Mouse (Mus musculus) neural tube, embryonic 12.5 days (tissue): ENCODE measurements around the gene Naif1. TPM values are rescaled to one million over a fixed set of nuclear protein-coding genes. Genes with fewer than 3 reads are reported as not detected.

Experiments
- ATAC-seq: fragments of 200-750 bp; cut with Nextera tagmentation; 2 replicates; pipeline ENCODE4 v1.8.0; 2017; ENCODE audit warnings: low read depth, mild to moderate bottlenecking, moderate TSS enrichment, moderate library complexity; ENCODE audit not compliant: low FRiP score
- H3K27ac ChIP-seq: fragments of 300-500 bp; sonication (generic); 2 replicates; pipeline ENCODE4 v1.5.1; 2016
- H3K27me3 ChIP-seq: fragments of 300-500 bp; sonication (generic); replicated peaks from 2 replicates; pipeline ENCODE4 v1.6.1; 2016; ENCODE audit warnings: mild to moderate bottlenecking
- H3K36me3 ChIP-seq: fragments of 300-500 bp; sonication (generic); 2 replicates; pipeline ENCODE4 v1.6.1; 2016; ENCODE audit warnings: mild to moderate bottlenecking
- H3K4me1 ChIP-seq: fragments of 300-500 bp; sonication (generic); 2 replicates; pipeline ENCODE4 v1.6.1; 2016
- H3K4me2 ChIP-seq: fragments of 300-500 bp; sonication (generic); replicated peaks from 2 replicates; pipeline ENCODE4 v1.6.1; 2016; ENCODE audit warnings: mild to moderate bottlenecking
- H3K4me3 ChIP-seq: fragments of 300-500 bp; sonication (generic); 2 replicates; pipeline ENCODE4 v1.5.1; 2016
- H3K9ac ChIP-seq: fragments of 300-500 bp; sonication (generic); 2 replicates; pipeline ENCODE4 v1.6.1; 2016; ENCODE audit warnings: mild to moderate bottlenecking
- H3K9me3 ChIP-seq: fragments of 300-500 bp; sonication (generic); 2 replicates; pipeline ENCODE4 v1.6.1; 2016; ENCODE audit warnings: mild to moderate bottlenecking
- WGBS: fragments of 180-500 bp; shearing (Covaris S2); methylation state at CpG from one replicate; pipeline ENCODE4 v1.1.7; 2016; 5-methylcytosine and 5-hydroxymethylcytosine counted together
- polyA plus RNA-seq: library from polyadenylated mRNA; unstranded; fragments of >200 nt; fragmentation: Nextera tagmentation; extraction: Ambion mirVana; gene quantifications from 2 replicates; pipeline ENCODE4 v1.2.1, GENCODE M21; 2016

Gene Naif1
- polyA plus RNA-seq, 1 experiment from 2014 or later: 6.0 TPM

DNA sequence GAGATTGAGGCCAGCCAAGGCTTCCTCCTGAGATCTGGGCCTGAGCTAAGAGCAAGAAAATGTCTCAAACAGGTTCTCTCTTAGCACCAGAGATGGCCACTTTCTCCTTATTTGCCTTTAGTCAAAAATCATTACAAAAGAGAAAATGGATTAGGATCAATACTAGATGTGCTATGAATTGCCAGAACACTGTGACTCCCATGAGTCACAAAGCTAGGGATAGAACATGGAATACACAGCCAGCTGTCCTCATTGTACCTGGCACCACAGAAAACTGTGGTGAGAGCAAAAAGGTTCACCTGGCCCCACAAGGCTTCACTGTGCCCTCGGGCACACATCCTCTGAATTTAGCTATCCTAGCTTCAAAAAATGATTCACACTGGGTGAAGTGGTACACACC is 1.8 kb upstream of the Naif1 start:
- peaks cover 25% of the 10 kb centered on the region for H3K4me1 ChIP-seq
- H3K36me3 ChIP-seq: peaks cover 3% of the 10 kb centered on the region
- no peak overlapping the region for H3K27ac ChIP-seq
- H3K9ac ChIP-seq: no peak overlapping the region
- no peaks in the 10 kb centered on the region for H3K9me3 ChIP-seq
- no peak for ATAC-seq
- no peaks in the 10 kb centered on the region for H3K27me3 ChIP-seq
- H3K4me3 ChIP-seq: no peak overlapping the region
- 92% methylated on average over 1 of the region's 1 CpGs for WGBS
- no peak overlapping the region for H3K4me2 ChIP-seq

DNA sequence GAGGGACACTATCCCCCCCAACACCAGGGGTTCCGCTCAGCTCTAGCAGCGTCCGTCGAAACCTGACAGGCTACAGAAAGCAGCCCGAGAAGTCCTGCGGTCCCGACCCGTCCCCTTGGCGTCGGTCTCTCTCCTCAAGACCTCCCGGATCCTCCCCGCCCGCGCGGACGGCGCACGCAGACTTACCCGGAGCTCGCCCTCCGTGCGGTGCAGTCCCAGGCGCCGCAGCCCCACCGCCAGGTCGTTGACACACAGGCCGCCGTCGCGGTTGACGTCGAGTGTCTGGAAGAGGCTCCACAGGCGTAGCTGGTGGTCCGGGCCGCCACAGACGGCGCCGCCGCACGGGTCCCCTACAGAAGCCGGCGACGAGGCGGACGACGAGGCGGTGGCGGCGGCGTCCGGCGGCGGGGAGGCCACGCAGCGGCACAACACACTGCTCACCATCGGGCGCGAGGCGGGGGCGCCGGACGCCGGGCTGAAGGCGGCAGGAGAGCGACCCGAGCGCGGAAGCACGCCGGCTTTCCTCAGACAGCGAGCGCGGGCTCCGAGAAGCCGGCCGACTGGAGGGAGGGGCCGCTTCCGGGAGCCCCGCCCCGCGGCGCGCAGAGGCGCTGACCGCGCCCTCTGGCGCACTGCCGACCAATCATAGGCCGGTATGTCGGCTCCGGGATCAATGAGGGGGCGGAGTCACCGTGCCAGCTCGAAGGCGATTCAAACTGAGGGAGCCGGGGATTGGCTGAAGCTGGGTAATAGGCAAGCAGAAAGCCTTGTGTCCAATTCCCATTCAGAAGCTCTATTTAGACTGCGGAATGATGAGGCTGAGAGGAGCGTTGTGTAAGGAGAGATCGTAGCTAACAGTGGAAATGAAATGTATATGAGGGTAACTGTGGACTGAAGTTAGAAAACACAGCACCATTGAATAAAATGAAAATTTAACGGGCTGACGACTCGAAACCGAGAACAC is 906 bp downstream of the Naif1 start, which contains the start of gene Slc25a25:
Slc25a25 (minus strand) TSS at position 565 of the 964 bp plus-strand sequence.
- H3K36me3 ChIP-seq: peaks cover 8% of the 10 kb centered on the region
- WGBS: 1% methylated on average over 103 of the region's 103 CpGs

DNA sequence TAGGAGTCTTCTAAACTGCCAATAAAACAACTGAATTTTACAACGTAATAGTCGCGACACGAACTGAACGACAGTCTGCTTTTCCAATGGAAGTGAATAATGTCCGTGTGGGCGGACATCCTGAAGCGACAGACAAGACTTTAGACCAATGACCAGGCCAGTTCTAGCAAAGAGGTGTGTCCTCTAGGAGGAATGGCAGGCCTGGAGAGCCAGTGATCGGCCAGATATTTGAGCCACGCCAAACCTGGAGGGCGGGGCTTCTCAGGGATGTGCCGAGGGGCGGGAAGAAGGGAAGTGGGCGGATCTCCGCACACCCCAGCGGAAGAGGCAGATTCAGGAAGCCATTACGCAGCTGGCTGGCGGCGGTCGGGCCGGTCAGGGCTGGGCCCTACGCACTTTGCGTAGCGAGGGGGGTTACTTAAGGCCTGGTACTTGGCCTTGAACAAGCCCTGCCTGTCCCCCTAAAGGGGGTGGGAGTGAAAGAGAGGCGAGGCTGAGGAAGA is 1.7 kb downstream of the Naif1 start:
- H3K27me3 ChIP-seq: no peaks in the 10 kb centered on the region
- peaks cover 8% of the 10 kb centered on the region for H3K36me3 ChIP-seq
- H3K4me3 ChIP-seq: peak overlapping the region; percentile 75
- peak overlapping the region; percentile 79 for H3K27ac ChIP-seq
- under 1% methylated on average over 25 of the region's 25 CpGs for WGBS
- H3K9me3 ChIP-seq: no peaks in the 10 kb centered on the region
- H3K4me1 ChIP-seq: peaks cover 36% of the 10 kb centered on the region
- peak overlapping the region; percentile 79; the same call in 1 of the 2 replicates for H3K9ac ChIP-seq
- H3K4me2 ChIP-seq: peak overlapping the region; percentile 86
- peak; percentile 95 for ATAC-seq

More for the DNA sequence above, 906 bp downstream of the Naif1 start, which contains the start of gene Slc25a25:
- peak; percentile 96 for ATAC-seq
- Histone ChIP-seq H3K27me3 (no peaks in the 10 kb centered on the region), H3K9me3 (no peaks in the 10 kb centered on the region), H3K4me2 (peak within 1 kb of the TSS; percentile 86), H3K27ac (peak within 1 kb of the TSS; percentile 79), H3K4me1 (peaks cover 36% of the 10 kb centered on the region), H3K4me3 (peak within 1 kb of the TSS; percentile 75), H3K9ac (peak within 1 kb of the TSS; percentile 79)

DNA sequence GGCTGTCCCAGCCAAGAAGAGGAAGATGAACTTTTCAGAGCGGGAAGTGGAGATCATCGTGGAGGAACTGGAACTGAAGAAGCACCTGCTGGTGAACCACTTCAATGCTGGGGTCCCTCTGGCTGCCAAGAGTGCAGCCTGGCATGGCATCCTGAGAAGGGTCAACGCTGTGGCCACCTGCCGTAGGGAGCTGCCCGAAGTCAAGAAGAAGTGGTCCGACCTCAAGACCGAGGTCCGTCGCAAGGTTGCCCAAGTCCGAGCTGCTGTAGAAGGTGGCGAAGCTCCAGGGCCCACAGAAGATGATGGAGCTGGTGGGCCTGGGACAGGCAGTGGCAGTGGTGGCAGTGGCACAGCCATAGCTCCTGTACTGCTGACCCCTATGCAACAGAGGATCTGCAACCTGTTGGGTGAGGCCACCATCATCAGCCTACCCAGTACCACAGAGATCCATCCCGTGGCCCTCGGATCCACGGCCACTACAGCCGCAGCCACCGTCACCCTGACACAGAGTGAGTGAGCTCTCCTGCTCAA is 2.2 kb downstream of the Naif1 start:
- Histone ChIP-seq H3K9ac (no peak overlapping the region), H3K27me3 (no peaks in the 10 kb centered on the region)

DNA sequence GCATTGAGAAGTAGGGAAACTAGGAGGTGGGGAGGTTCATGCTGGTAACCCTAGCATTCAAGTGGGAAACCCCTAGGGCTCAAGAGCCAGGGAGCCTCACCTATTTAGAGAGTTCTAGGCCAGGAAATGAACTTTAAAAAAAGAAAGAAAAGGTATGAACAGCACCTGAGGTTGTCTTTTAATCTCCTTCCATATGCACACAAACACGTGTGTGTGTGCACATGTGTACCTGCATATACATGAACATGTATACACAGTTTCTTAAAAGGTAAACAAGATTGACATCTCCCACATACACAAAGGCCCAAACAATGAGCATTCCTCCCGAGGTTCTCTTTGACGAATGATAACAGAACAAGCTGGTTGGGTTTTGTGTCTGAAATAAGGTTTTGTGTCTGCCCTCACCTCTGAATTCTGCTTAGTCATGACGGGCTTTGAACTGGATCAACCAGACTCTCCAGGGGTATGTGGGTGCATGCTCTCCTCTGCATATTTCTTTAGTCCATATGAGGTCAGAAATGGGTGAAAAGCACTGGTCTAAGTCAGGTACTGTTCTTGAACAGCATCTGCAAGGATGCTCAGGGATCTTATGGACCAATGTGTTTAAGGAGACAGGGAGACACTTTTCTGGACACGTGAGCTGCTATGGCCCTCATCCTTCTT is 3.5 kb downstream of the Naif1 start:
- Histone ChIP-seq H3K9ac (no peak overlapping the region), H3K36me3 (peaks cover 8% of the 10 kb centered on the region), H3K27me3 (no peaks in the 10 kb centered on the region), H3K4me1 (peaks cover 34% of the 10 kb centered on the region), H3K9me3 (no peaks in the 10 kb centered on the region), H3K4me2 (0 out of 2 replicates have a peak overlapping the region, but pooled peaks have one; percentile 20), H3K27ac (no peak overlapping the region), H3K4me3 (no peak overlapping the region)
- ATAC-seq: no peak
- WGBS: 85% methylated on average over 5 of the region's 5 CpGs

More for the DNA sequence above, 2.2 kb downstream of the Naif1 start:
- Histone ChIP-seq H3K27ac (no peak overlapping the region), H3K4me3 (peak overlapping the region; percentile 16; the same call in 1 of the 2 replicates), H3K9me3 (no peaks in the 10 kb centered on the region), H3K4me2 (peak overlapping the region; percentile 51), H3K36me3 (peaks cover 8% of the 10 kb centered on the region), H3K4me1 (peaks cover 36% of the 10 kb centered on the region)
- 97% methylated on average over 16 of the region's 16 CpGs for WGBS
- ATAC-seq: no peak

DNA sequence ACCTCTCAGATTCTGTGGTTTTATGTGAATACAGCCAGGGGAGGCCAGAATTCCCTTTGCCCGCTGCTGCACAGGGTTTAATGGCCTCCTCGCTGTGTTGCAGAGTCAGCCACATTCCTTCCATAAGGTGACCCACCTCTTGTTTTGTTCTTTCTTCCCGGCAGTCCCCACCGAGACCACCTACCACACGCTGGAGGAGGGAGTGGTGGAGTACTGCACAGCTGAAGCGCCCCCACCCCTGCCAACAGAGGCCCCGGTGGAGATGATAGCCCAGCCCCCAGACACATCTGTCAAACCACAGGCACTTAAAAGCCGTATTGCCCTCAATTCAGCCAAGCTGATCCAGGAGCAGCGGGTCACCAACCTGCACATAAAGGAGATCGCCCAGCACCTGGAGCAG is 4.4 kb downstream of the Naif1 start:
- H3K36me3 ChIP-seq: peaks cover 8% of the 10 kb centered on the region
- H3K9me3 ChIP-seq: no peaks in the 10 kb centered on the region
- no peaks in the 10 kb centered on the region for H3K27me3 ChIP-seq
- H3K9ac ChIP-seq: no peak overlapping the region
- peaks cover 31% of the 10 kb centered on the region for H3K4me1 ChIP-seq
- no peak overlapping the region for H3K27ac ChIP-seq
- ATAC-seq: no peak
- no peak overlapping the region for H3K4me3 ChIP-seq
- no peak overlapping the region for H3K4me2 ChIP-seq
- WGBS: 60% methylated on average over 10 of the region's 10 CpGs

DNA sequence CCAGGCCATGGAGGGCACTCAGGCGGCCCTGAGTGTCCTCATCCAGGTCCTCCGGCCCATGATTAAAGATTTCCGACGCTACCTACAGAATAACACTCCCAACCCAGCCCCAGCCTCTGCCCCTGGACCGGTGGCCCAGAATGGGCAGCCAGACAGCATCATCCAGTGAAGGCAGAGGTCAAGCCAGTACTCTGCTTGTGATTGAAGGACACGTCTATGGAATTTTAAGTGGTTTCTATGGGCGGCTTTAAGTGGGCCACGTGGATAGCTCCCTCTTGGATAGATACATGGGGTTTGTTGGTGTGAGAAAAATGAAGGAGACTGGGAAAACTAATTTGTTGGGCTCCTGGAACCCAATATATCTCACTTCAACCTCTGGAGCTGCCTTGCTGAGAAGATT is 4.8 kb downstream of the Naif1 start:
- H3K9me3 ChIP-seq: no peaks in the 10 kb centered on the region
- no peak overlapping the region for H3K9ac ChIP-seq
- no peak overlapping the region for H3K4me2 ChIP-seq
- 87% methylated on average over 8 of the region's 8 CpGs for WGBS
- no peak for ATAC-seq
- no peaks in the 10 kb centered on the region for H3K27me3 ChIP-seq
- H3K27ac ChIP-seq: no peak overlapping the region
- H3K4me3 ChIP-seq: no peak overlapping the region
- H3K4me1 ChIP-seq: peaks cover 26% of the 10 kb centered on the region
- peaks cover 8% of the 10 kb centered on the region for H3K36me3 ChIP-seq

DNA sequence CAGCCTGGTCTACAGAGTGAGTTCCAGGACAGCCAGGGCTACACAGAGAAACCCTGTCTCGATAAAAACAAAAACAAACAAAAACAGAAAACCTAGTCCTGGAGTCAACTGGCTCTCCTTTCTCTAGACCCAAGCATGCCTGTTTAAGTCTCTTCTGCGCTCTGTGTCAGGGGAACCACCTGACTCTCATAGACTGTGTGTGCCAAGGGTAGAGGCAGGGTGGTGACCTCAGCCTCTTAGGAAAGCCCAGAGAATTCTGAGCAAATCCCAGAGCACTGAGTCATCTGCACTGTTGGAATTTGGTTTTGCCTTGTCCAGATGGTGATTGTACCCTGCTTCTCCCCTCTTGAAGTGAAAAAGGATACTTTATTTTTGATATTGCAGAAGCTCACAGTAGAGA is 8.0 kb downstream of the Naif1 start:
- no peak for ATAC-seq
- no peak overlapping the region for H3K27ac ChIP-seq
- 89% methylated on average over 2 of the region's 2 CpGs for WGBS

DNA sequence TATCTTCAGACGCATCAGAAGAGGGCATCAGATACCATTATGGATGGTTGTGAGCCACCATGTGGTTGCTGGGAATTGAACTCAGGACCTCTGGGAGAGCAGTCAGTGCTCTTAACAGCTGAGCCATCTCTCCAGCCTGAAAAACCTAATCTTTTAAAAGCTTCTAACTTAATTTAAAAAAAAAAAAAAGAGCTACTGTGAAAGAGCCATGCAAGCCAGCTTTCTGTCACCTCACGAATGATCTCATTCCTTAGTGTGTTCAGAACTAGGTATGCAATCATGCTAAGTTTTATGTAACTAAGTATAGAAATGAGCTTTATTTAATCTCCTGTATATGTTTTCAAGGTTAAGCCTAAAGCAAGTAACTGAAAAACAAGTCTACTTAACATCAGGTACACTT is 9.4 kb downstream of the Naif1 start:
- no peak overlapping the region for H3K9ac ChIP-seq
- ATAC-seq: no peak
- H3K27ac ChIP-seq: no peak overlapping the region
- H3K4me3 ChIP-seq: no peak overlapping the region
- H3K4me2 ChIP-seq: no peak overlapping the region
- H3K27me3 ChIP-seq: no peaks in the 10 kb centered on the region
- peaks cover 8% of the 10 kb centered on the region for H3K36me3 ChIP-seq
- peaks cover 4% of the 10 kb centered on the region; the same call in 1 of the 2 replicates for H3K4me1 ChIP-seq
- 95% methylated on average over 2 of the region's 2 CpGs for WGBS
- H3K9me3 ChIP-seq: no peaks in the 10 kb centered on the region

More for the DNA sequence above, 8.0 kb downstream of the Naif1 start:
- peaks cover 8% of the 10 kb centered on the region for H3K36me3 ChIP-seq
- H3K4me2 ChIP-seq: no peak overlapping the region
- no peak overlapping the region for H3K9ac ChIP-seq
- no peaks in the 10 kb centered on the region for H3K9me3 ChIP-seq
- no peak overlapping the region for H3K4me3 ChIP-seq
- no peaks in the 10 kb centered on the region for H3K27me3 ChIP-seq
- peaks cover 13% of the 10 kb centered on the region for H3K4me1 ChIP-seq

DNA sequence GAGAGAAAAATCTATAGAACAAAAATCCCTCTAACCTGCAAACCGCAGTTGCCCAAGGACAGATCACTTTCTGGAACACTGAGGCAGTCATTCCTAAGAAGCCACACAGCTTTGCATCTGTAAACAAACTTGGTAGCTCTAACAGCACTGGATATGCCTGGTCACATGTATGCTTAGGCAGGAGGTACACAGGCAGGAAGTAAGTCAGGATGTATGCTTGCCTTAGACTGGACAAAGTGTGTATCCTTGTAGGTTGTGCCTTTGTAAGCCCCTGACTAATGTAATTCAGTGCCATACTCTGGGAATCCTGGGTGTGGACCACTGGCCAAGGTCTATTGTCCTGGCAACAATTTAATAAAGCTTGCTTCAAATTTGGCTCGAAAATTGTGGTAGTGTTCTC is 13.5 kb downstream of the Naif1 start:
- Histone ChIP-seq H3K4me3 (no peak overlapping the region), H3K36me3 (no peaks in the 10 kb centered on the region), H3K9ac (no peak overlapping the region), H3K27ac (no peak overlapping the region), H3K4me1 (no peaks in the 10 kb centered on the region), H3K4me2 (no peak overlapping the region), H3K27me3 (no peaks in the 10 kb centered on the region), H3K9me3 (no peaks in the 10 kb centered on the region)
- 69% methylated on average over 2 of the region's 2 CpGs for WGBS
- ATAC-seq: no peak

DNA sequence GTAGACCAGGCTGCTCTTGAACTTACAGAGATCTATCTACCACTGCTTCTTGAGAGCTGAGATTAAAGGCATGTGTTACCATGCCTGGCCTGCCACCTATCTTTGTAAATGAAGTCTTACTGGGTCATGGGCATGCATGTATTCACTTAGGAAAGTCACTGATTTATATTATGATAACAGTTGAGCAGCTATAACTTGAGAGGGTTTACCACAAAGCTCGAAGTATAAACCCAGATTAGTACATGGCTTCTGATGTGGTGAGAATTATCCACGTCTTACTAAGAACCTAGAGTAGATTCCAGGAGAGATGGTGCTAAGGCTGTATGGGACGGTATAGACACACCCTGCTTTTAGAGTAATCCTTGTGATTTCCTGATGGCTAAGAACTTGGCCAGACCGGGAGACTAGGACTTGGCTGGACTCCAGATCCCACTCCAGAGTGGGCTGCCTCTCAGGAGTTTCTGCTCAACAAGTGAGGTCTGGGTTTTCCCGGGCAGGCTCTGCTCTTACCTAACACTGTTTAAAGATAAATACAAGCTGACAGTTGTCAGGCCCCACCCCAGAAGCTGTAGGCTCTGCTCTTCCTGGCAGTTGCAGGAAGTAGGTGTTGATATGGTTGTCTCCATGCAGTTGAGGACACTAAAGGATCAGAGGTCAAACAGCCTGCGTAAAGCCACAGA is 14.1 kb downstream of the Naif1 start:
- ATAC-seq: no peak
- H3K4me3 ChIP-seq: no peak overlapping the region
- no peaks in the 10 kb centered on the region for H3K4me1 ChIP-seq
- no peak overlapping the region for H3K4me2 ChIP-seq
- H3K9ac ChIP-seq: no peak overlapping the region
- no peaks in the 10 kb centered on the region for H3K9me3 ChIP-seq
- no peak overlapping the region for H3K27ac ChIP-seq
- 83% methylated on average over 6 of the region's 6 CpGs for WGBS
- no peaks in the 10 kb centered on the region for H3K36me3 ChIP-seq
- H3K27me3 ChIP-seq: no peaks in the 10 kb centered on the region
